Mouse (Mus musculus) stomach, postnatal 0 days (tissue): ENCODE measurements at regions not wholly inside any gene's neighbourhood (a gene's known extent, or its start where the extent isn't known, plus 50 kb on each side); places are given as distances from the start of the nearest gene placed in this dataset.

Experiments
- CTCF ChIP-seq: IDR thresholded peaks from 2 replicates; pipeline ENCODE4 v1.5.1; 2016; ENCODE audit warnings: antibody characterized with exemption, low read depth, mild to moderate bottlenecking, moderate library complexity
- EP300 ChIP-seq: optimal IDR thresholded peaks from 2 replicates; pipeline ENCODE3; 2016; ENCODE audit warnings: antibody characterized with exemption

- TF ChIP-seq CTCF: no peak
- TF ChIP-seq EP300: no peak
Measured at GRCm38 (mm10) chr13:15911263-15911662, 100.4 kb upstream of the Inhba start.
